Mouse (Mus musculus): ENCODE results near the gene Fezf2. TPM values are rescaled to one million over a fixed set of nuclear protein-coding genes. Genes with fewer than 3 reads are reported as not detected.

Fezf2 gene
- polyA plus RNA-seq, 1 experiment from 2014 or later = not detected

DNA sequence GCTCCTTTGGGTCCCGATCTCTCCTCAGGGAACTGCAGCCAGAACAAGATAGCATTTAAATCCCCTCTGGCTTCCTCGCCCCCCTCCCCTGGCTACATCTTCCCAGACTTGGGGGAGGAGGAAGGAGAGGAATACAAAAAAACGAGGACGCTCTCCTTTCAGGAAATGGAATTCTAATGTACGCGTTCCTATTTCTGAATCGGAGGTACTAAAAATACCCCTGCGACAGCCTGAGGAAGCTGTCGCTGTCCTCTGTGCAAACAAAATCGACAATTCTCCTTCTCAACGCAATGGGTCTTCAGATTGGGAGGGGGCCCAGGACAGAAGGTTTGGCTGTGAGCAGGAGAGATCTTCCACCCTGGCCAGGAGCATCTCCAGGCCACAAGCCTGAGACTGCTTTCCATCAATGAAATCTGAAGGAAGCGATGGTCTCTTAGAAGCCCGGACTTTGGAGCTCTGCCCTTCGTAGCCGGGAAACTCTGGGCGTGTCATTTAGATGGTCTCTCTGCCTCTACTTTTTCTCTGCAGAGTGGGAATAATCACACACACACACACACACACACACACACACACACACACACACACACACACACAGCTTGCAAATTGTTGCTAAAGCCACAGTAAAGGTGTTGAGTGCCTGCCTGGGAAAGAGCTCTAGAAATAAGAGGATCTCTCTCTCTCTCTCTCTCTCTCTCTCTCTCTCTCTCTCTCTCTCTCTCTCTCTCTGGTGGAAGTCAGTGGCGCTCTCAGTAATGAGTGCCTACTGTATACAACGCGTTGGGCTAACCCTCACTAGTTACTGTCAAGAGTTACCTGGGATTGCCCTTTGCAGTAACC is 7.5 kb downstream of the Fezf2 start:
- WGBS = 0% methylated on average over 19 of the region's 19 CpGs
- no peak overlapping the region for H3K27ac ChIP-seq
- DNase-seq (ENCODE audit: low spot score) = peak; percentile 51
- H3K4me1 ChIP-seq = peaks cover 27% of the 10 kb centered on the region
- peaks cover 100% of the 10 kb centered on the region for H3K27me3 ChIP-seq (ENCODE audit: low read depth, poor library complexity, severe bottlenecking)
- H3K36me3 ChIP-seq = no peaks in the 10 kb centered on the region
- 0 out of 2 replicates have a peak overlapping the region, but pooled peaks have one; percentile 3 for H3K4me3 ChIP-seq
- no peaks in the 10 kb centered on the region for H3K9me3 ChIP-seq (replicated peaks)

DNA sequence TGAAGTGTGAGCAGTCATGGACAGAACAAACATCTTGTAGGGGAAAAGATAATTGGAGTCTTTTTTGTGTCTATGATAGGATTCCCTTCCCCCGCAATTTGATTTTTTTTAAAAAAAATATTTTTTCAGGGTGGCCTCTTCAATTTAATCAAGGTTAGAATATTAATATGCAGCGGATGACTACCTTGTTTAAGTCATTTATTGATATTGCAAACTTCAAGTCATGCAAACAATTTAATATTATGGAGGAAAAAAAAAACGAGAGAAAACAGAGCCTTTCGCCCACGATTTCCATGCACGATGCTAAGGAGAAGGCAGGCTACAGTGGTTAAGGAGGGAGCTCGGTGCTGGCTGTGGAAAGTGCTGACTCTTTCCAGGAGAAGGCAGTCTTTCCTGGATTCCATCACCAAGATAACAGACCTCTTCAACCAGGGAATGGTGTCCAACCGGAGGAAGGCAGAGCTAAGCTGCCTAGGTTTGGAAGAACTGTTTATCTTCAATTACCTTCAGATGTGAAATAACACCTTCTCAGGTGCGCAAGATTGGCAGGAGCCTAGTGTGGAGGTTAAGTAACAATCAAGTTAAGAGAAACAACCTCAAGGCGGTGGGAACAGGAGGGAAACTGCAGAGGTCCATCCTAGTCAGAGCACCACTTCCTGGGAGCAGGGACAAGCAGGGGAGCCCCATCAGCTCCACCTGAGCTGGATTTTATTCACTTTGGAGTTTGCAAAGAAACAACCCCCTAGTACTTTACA is 9.0 kb downstream of the Fezf2 start:
- Histone ChIP-seq H3K4me1 (peaks cover 18% of the 10 kb centered on the region; the same call in 1 of the 2 replicates), H3K27ac (no peak overlapping the region), H3K4me3 (no peak overlapping the region), H3K36me3 (no peaks in the 10 kb centered on the region), H3K9me3 (replicated peaks) (no peaks in the 10 kb centered on the region), H3K27me3 (ENCODE audit: low read depth, poor library complexity, severe bottlenecking) (peaks cover 100% of the 10 kb centered on the region)
- no peak for DNase-seq (ENCODE audit: low spot score)
- 1% methylated on average over 10 of the region's 10 CpGs for WGBS

DNA sequence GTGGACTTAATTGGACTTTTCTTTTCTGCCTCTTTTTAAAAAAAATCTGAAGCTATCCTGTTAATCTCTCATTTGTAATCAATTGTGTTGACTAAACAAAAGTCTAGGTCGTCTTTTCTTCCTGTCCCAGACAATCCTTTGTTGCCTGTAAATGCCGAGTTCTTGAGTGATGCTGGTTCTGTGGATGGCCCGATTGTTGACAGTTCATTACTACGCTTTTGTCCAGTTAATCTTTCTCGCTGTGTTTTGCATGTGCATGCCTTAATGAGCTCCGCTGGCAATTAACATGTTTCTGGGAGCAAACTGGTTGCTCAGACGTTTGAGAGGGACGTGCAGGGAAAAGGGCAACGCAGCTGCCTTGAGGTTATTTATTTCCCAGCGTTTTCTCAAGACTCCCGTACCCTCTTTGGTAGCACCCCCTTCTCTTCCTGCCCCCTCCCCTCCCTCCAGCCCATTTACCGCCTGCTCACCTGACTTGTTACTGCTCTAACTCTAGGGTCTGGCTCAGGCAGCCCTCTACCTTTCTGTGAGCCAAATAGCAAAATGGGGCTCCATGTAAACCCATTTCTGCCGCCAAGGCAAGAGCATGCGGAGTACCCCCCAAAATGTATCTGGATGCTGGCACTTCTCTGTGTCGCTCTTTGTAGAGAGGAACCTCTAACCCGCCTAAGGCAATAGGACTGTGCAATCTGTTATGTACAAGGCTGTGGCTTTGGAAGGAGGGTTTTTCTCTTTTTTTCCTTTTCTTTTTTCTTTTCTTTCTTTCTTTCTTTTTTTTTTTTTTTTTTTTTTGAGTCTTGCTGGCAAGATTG is 9.8 kb downstream of the Fezf2 start:
- no peak for DNase-seq (ENCODE audit: low spot score)
- no peak overlapping the region for H3K27ac ChIP-seq
- 1% methylated on average over 16 of the region's 16 CpGs for WGBS
- peaks cover 16% of the 10 kb centered on the region; the same call in 1 of the 2 replicates for H3K4me1 ChIP-seq
- no peaks in the 10 kb centered on the region for H3K9me3 ChIP-seq (replicated peaks)
- no peak overlapping the region for H3K4me3 ChIP-seq
- H3K27me3 ChIP-seq (ENCODE audit: low read depth, poor library complexity, severe bottlenecking) = peaks cover 98% of the 10 kb centered on the region
- H3K36me3 ChIP-seq = no peaks in the 10 kb centered on the region

DNA sequence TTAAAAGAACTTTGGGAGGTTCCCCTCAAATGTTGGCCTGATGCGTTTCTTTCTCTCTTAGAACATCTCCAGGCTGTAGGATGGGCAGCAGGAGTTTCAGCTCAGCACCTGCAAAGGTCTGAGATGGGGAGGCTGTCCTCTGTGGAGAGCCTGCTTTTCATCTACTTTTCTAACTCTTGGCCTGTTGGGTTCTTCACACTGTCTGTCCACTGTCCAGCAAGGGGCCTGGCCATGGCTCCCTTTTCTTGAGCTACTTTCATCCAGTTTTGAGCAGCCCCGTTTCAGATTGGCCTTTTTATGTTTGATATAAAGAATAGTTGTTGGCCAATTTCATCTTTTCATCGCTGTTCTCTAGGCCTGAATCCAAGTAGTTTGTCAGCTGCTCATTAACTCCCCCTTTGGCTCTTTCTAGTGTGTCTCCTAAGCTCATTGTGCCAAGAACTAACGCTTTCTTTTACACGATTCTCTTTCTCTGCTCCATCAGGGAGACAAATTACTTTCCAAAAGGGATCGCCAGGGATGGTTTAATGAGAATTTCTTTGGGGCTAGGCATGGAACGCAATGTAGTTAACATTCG is 10.5 kb downstream of the Fezf2 start:
- H3K27me3 ChIP-seq (ENCODE audit: low read depth, poor library complexity, severe bottlenecking) = peaks cover 95% of the 10 kb centered on the region
- no peak for DNase-seq (ENCODE audit: low spot score)
- 5% methylated on average over 8 of the region's 8 CpGs for WGBS
- H3K9me3 ChIP-seq (replicated peaks) = no peaks in the 10 kb centered on the region
- no peak overlapping the region for H3K4me3 ChIP-seq
- H3K4me1 ChIP-seq = peaks cover 16% of the 10 kb centered on the region; the same call in 1 of the 2 replicates
- no peak overlapping the region for H3K27ac ChIP-seq
- no peaks in the 10 kb centered on the region for H3K36me3 ChIP-seq

DNA sequence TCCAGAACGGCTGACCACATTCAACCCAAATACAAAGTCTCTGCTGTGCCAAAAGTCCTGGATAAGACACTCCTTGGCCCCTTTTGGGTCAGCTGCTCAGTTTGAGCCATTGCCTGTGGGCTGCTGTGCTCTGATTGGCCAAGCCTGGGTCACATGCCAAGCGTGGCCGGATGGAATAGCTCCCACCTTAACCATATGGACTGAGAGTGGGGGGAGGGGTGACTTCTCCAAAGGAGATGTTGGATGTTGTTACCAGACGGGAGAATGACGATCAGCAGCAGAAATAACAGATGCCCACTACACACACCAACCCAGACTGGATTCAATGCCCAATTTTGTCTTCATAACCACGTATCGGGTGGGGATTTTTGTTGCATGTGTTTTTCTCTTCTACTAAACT is 13.1 kb downstream of the Fezf2 start:
- peaks cover 77% of the 10 kb centered on the region for H3K27me3 ChIP-seq (ENCODE audit: low read depth, poor library complexity, severe bottlenecking)
- no peak overlapping the region for H3K4me3 ChIP-seq
- no peak for DNase-seq (ENCODE audit: low spot score)
- peaks cover 5% of the 10 kb centered on the region; the same call in 1 of the 2 replicates for H3K4me1 ChIP-seq
- H3K27ac ChIP-seq = no peak overlapping the region
- H3K9me3 ChIP-seq (replicated peaks) = no peaks in the 10 kb centered on the region
- no peaks in the 10 kb centered on the region for H3K36me3 ChIP-seq
- WGBS = 44% methylated on average over 7 of the region's 7 CpGs

DNA sequence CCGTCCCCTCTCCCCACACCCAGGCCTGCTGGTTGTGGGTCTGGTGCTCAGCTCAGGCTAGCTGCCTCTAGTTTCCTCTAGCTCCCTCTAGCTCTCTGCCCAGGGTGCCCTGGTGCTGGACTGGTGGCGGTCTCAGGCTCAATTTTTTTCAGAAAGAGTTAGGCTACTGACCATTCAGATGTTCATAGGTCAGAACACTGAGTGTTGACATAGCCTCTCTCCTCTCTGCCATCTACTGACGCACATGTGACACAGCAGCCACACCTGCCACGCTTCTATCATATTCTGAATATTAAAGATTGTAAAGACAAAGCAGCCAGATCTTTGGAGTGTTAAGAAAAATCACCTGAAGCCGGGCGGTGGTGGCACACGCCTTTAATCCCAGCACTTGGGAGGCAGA is 14.4 kb downstream of the Fezf2 start:
- peaks cover 5% of the 10 kb centered on the region; the same call in 1 of the 2 replicates for H3K4me1 ChIP-seq
- peaks cover 64% of the 10 kb centered on the region for H3K27me3 ChIP-seq (ENCODE audit: low read depth, poor library complexity, severe bottlenecking)
- H3K9me3 ChIP-seq (replicated peaks) = no peaks in the 10 kb centered on the region
- no peak overlapping the region for H3K27ac ChIP-seq
- H3K4me3 ChIP-seq = no peak overlapping the region
- no peak for DNase-seq (ENCODE audit: low spot score)
- no peaks in the 10 kb centered on the region for H3K36me3 ChIP-seq
- WGBS = 78% methylated on average over 7 of the region's 7 CpGs

DNA sequence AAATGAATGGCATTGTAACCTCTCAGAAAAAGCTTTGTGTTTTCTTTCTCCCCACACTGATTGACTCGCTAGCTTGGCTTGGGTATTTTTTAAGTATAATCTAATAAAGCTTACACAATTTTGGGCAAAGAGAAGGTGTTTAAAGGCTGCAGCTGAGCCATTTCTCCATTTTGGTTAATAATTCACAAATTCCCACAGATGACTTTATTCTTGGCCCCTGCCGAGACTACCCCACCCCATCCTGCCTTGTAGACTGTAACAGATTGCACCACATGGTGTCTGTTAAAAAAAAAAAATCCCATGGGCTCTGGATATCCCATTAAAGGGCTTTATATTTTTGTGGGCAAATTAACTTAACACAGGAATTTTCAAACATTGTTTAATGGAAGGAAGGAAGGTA is 44.9 kb downstream of the Fezf2 start:
- 89% methylated on average over 2 of the region's 2 CpGs for WGBS
- no peaks in the 10 kb centered on the region for H3K27me3 ChIP-seq (ENCODE audit: low read depth, poor library complexity, severe bottlenecking)
- H3K27ac ChIP-seq = no peak overlapping the region
- H3K36me3 ChIP-seq = no peaks in the 10 kb centered on the region
- DNase-seq (ENCODE audit: low spot score) = no peak
- no peaks in the 10 kb centered on the region for H3K9me3 ChIP-seq (replicated peaks)
- H3K4me3 ChIP-seq = no peak overlapping the region
- no peaks in the 10 kb centered on the region for H3K4me1 ChIP-seq

DNA sequence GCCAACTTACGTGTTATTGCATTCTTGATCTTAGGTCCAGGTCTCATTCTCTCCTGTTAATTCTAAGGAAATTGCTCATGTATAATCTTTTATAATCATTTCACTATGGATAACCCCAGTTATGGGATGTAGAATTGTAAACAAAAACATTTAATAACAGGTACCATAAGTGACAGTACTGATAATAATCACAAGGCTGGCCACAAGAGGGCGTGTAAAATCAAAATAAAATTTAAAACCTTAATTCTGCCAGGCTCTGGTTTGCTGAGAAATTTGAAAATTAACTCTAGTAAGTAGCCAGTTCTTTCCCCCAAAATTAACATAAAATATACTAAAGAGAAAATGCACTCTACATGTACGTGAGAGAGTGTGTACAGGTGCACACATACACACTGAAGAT is 47.3 kb downstream of the Fezf2 start:
- no peak overlapping the region for H3K4me3 ChIP-seq
- WGBS = 70% methylated on average over 3 of the region's 3 CpGs
- no peaks in the 10 kb centered on the region for H3K9me3 ChIP-seq (replicated peaks)
- no peak overlapping the region for H3K27ac ChIP-seq
- H3K4me1 ChIP-seq = no peaks in the 10 kb centered on the region
- no peaks in the 10 kb centered on the region for H3K27me3 ChIP-seq (ENCODE audit: low read depth, poor library complexity, severe bottlenecking)
- H3K36me3 ChIP-seq = no peaks in the 10 kb centered on the region
- no peak for DNase-seq (ENCODE audit: low spot score)

DNA sequence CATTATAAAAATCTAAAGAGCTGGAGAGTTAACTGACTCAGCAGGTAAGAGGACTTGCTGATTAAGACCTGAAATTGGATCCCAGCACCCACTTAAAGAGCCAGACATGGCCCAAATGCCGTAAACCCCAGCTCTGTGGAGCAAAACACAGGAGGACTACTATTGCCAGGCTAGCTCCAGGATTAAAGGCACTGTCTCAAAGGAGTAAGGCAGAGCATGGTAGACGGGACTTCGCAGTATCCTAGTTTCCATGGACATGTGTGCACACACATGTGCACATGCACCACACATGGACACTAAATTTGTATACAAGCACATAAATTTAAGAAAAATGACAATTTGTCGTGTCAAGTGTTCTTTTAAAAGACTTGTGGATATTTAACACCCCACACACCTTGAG is 47.7 kb downstream of the Fezf2 start:
- no peak for DNase-seq (ENCODE audit: low spot score)
- 75% methylated on average over 4 of the region's 4 CpGs for WGBS
- no peaks in the 10 kb centered on the region for H3K36me3 ChIP-seq
- H3K27ac ChIP-seq = no peak overlapping the region
- H3K4me1 ChIP-seq = no peaks in the 10 kb centered on the region
- no peak overlapping the region for H3K4me3 ChIP-seq
- H3K9me3 ChIP-seq (replicated peaks) = no peaks in the 10 kb centered on the region
- H3K27me3 ChIP-seq (ENCODE audit: low read depth, poor library complexity, severe bottlenecking) = no peaks in the 10 kb centered on the region

DNA sequence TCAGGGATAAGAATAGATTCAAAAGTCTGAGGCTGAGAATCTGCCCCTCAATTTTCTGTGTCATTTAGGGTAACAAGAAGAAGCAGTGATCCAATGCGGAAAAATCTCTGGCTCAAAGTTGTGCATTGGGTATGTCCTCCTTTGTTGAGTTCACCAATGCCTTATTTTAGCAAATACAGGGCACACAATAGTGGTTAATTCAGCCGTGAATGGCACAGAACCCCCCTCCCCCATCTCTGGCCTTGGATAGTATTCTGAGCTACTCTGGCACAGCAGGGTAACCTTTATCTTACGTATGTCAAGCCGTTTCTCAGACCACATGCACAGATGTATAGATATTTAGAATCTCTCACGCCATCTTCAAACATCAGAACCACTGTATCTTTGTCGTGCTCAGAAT is 48.3 kb downstream of the Fezf2 start:
- DNase-seq (ENCODE audit: low spot score) = no peak
- no peaks in the 10 kb centered on the region for H3K36me3 ChIP-seq

DNA sequence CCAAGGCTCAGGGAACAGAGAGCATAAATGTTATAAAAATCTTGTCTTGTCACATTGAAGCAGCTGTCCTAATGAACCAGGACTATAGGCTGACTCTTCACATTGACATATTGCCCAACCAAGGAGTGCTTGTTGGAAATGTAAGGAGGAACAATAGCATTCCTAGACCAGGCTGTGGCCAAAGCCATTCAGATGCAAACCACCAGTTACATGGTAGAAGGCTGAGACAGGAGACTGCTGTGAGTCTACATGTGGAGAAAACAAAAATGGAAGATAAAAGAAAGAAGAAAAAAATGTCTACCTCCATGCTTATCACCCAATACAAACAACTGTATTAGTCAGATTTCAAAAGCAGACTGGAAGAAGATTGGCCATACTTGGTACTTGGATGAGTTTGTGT is 48.8 kb downstream of the Fezf2 start:
- Histone ChIP-seq H3K27me3 (ENCODE audit: low read depth, poor library complexity, severe bottlenecking) (no peaks in the 10 kb centered on the region), H3K9me3 (replicated peaks) (no peaks in the 10 kb centered on the region), H3K27ac (no peak overlapping the region), H3K36me3 (no peaks in the 10 kb centered on the region), H3K4me1 (no peaks in the 10 kb centered on the region), H3K4me3 (no peak overlapping the region)
- no peak for DNase-seq (ENCODE audit: low spot score)

More for the DNA sequence above, 48.3 kb downstream of the Fezf2 start:
- Histone ChIP-seq H3K4me3 (no peak overlapping the region), H3K4me1 (no peaks in the 10 kb centered on the region), H3K27me3 (ENCODE audit: low read depth, poor library complexity, severe bottlenecking) (no peaks in the 10 kb centered on the region), H3K9me3 (replicated peaks) (no peaks in the 10 kb centered on the region), H3K27ac (no peak overlapping the region)
- 86% methylated on average over 6 of the region's 6 CpGs for WGBS

DNA sequence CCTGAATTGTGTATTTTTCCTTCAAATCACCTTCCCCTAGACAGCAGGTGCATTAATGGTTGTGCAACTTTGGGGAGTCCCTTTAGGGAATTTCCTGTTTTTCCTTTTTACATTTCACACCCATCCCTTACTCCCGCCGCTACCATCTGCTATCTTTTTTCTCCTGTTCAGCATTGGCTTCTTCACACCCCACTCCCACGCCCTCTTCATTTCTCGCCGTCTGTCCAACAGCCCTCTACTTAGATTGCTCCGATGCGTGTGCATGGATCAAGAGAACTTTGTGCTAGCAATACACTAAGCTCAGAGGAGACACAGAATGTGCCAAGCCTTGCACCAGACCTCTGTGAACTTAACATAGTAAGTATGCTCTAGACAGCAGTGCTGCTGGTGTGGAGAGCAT is 51.6 kb downstream of the Fezf2 start:
- no peaks in the 10 kb centered on the region for H3K9me3 ChIP-seq (replicated peaks)

More for the DNA sequence above, 51.6 kb downstream of the Fezf2 start:
- WGBS = 98% methylated on average over 7 of the region's 7 CpGs
- H3K27me3 ChIP-seq (ENCODE audit: low read depth, poor library complexity, severe bottlenecking) = no peaks in the 10 kb centered on the region
- no peaks in the 10 kb centered on the region for H3K4me1 ChIP-seq
- no peak overlapping the region for H3K27ac ChIP-seq
- H3K36me3 ChIP-seq = no peaks in the 10 kb centered on the region
- no peak overlapping the region for H3K4me3 ChIP-seq
- no peak for DNase-seq (ENCODE audit: low spot score)
